Mouse (Mus musculus) T-cell, adult 66 days (primary cell): ENCODE data around the gene E330021D16Rik. TPM values are rescaled to one million over a fixed set of nuclear protein-coding genes. Genes with fewer than 3 reads are reported as not detected.

Experiments
- total RNA-seq, 2 experiments: library from RNA; stranded (reverse); gene quantifications; 3 replicates in 1 of 2; 4 replicates in 1 of 2; pipeline ENCODE4 v1.2.4; 2023

The E330021D16Rik gene
- not detected for total RNA-seq

DNA sequence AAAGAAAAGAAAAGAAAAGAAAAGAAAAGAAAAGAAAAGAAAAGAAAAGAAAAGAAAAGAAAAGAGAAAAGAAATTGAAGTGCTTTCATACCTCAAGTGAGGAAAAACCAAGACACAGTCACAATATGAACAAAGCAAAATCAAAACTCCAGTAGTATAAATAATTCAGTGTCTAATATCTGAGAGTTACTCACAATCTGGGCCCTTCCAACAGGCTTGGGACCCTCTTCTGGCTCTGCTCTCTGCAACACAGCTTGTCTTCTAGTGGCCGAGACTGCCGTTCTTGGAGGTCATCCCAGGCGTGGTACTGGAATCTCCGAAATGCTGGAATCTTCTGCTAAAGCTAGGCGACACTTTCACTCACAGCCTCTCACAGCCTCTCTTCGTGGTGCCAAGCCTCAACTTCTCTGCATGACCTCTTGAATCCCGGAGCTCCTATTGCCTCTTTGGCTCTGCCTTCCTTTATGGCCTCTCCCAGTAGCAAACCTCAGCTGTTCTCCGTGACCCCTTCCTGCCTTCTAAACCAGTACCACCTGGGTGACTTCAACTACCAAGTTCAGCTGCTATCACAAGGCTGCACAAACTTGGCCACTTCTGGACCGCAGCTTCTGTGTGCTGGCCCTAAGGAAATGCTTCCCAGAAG, at the start of gene E330021D16Rik:
Gene E330021D16Rik, minus strand, starts transcription at position 437 of the 643 bp plus-strand sequence.

Other genes with a start within 250 kb of the E330021D16Rik start
- gene Grin2b, start 242.1 kb downstream of the E330021D16Rik start, total RNA-seq, result not detected
- not detected for gene Gm8994, start 88.0 kb downstream of the E330021D16Rik start, total RNA-seq
- 100 to 1,000 TPM; 255 to 329 TPM for gene Atf7ip, start 90.6 kb upstream of the E330021D16Rik start, total RNA-seq
- gene Plbd1, start 246.4 kb upstream of the E330021D16Rik start, total RNA-seq, result 1 to 10 TPM; 2.9 to 5.1 TPM